Mouse (Mus musculus): ENCODE data around the gene Sp1. TPM values are rescaled to one million over a fixed set of nuclear protein-coding genes. Genes with fewer than 3 reads are reported as not detected.

The Sp1 gene
- polyA plus RNA-seq, 1 experiment from 2014 or later: 10.3 TPM

DNA sequence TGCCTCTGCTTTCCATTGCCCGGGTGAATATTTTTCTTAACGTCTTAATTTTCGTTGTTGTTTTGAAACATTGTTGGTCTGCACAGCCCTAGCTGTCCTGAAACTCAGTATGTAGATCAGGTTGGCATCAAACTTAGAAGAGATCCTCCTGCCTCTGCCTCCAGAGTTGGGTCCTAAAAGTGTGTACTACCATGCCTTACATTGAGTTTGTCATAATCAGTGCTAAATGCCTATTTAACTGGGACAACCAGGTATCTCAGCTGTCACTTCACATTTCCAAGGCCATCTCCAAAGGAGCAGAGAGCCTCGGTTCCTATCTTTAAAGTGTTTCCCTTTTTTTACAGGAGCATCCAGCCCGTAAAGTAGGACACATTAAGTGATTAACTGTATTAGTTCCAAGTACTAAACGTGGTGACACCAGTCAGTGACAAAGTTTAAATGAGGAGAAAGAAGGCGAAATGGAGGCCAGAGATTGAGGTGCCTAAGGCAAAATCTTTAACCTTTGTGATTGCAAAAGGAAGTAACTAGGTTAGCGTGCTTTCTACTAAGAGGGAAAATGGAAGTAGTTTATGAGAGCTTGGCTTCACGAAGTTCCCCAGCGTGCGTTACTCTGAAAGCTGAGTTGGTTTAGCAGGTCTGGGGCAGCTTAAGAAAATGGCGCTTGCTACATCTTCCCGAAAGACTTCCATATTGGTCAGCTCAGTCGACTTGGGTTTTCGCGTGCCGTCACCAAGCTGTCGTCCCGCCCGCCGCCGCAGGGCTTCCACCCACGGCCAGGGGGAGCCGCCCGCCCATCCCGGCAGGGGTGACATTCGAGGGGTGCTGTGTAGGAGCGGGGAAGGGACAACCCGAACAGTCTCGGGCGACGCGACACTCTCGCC, 1.1 kb upstream of the Sp1 start:
- no peaks in the 10 kb centered on the region for H3K9me3 ChIP-seq (replicated peaks; ENCODE audit: control insufficient read depth, low read length)
- peak overlapping the region; percentile 70 for H3K4me2 ChIP-seq (ENCODE audit: low read depth, low read length)
- peak overlapping the region; percentile 89 for H3K9ac ChIP-seq (ENCODE audit: low read length)
- ATAC-seq (ENCODE audit: insufficient read depth, low FRiP score): no peak; the same call in 1 of the 2 replicates
- peak overlapping the region; percentile 78 for H3K4me3 ChIP-seq (replicated peaks; ENCODE audit: low read length)
- H3K4me1 ChIP-seq (ENCODE audit: control insufficient read depth, insufficient read depth, low read length): peaks cover 25% of the 10 kb centered on the region
- peaks cover 17% of the 10 kb centered on the region; the same call in 1 of the 2 replicates for H3K36me3 ChIP-seq (ENCODE audit: control insufficient read depth, insufficient read depth, low read length)
- H3K27me3 ChIP-seq (ENCODE audit: control insufficient read depth, insufficient read depth, low read length): no peaks in the 10 kb centered on the region
- H3K27ac ChIP-seq (ENCODE audit: low read length): peak overlapping the region; percentile 100
- WGBS: 16% methylated on average over 33 of the region's 34 CpGs

DNA sequence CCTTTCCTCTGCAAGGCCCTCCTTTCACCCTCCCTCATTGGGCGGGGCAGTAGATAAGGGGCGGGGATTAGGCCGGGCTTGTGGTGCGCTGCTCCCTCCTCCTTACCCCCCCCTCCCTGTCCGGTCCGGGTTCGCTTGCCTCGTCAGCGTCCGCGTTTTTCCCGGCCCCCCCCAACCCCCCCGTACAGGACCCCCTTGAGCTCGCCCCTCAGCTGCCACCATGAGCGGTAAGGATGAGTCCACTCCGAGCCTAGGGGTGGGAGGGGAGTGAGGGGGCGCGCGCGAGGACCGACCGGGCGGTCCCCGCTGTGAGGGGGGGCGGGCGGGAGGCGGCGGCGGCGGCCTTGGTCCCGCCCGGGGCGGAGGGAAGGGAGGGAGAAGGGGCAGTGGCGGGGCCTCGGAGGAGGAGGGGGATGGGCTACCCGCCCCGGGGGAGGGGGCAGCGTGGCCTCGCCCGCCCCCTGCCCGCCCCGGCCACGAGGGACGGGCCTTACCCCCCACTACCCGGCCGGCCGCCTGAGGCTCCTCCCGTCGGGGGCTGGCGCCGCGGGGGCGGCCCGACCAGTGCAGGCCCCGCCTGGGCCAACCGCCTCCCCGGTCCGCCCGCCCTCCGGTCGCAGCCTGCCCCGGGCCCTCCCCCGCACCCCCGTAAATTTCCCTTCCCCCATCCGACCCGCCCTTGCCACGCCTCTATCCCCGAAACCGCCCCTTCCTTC, 411 bp downstream of the Sp1 start:
- Histone ChIP-seq H3K9me3 (replicated peaks; ENCODE audit: control insufficient read depth, low read length) (no peaks in the 10 kb centered on the region), H3K4me2 (ENCODE audit: low read depth, low read length) (peak overlapping the region; percentile 54), H3K4me1 (ENCODE audit: control insufficient read depth, insufficient read depth, low read length) (peaks cover 22% of the 10 kb centered on the region), H3K4me3 (replicated peaks; ENCODE audit: low read length) (peak overlapping the region; percentile 78), H3K36me3 (ENCODE audit: control insufficient read depth, insufficient read depth, low read length) (peaks cover 24% of the 10 kb centered on the region; the same call in 1 of the 2 replicates), H3K27ac (ENCODE audit: low read length) (peak overlapping the region; percentile 100), H3K27me3 (ENCODE audit: control insufficient read depth, insufficient read depth, low read length) (no peaks in the 10 kb centered on the region), H3K9ac (ENCODE audit: low read length) (peak overlapping the region; percentile 98)
- peak; percentile 54 for ATAC-seq (ENCODE audit: insufficient read depth, low FRiP score)
- 1% methylated on average over 31 of the region's 69 CpGs for WGBS

DNA sequence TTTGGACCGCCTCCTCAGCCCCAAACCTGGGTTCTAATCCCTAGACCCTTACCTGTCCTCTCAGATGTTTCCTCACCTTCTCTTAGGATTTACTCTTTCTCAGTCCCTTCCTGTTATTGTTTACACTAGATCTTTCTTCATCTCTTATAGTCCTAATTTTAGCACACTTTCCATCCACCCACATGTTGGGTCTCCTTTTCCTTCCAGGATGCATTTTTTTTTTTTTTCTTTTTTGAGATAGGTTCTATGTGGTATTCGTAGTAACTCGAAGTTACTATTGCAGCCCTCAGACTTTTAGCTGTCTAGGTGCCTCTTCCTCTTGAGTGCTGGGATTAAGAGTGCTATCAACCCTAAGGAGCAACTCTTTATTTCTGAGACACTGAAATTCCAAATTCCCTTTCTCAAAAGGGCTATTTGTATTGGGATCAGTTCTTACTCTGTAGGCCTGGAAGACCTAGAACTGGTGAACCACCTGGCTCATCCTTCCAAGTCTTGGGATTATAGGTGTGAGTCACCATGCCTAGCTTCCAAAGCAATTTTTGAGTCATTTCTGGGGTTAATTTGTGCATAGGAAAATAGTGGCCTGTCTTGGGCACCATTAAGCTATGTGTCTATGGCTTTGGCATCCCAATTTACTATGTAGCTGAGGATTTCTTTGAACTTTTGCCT, 1.1 kb downstream of the Sp1 start:
- H3K9ac ChIP-seq (ENCODE audit: low read length): peak overlapping the region; percentile 98
- peaks cover 25% of the 10 kb centered on the region for H3K4me1 ChIP-seq (ENCODE audit: control insufficient read depth, insufficient read depth, low read length)
- H3K9me3 ChIP-seq (replicated peaks; ENCODE audit: control insufficient read depth, low read length): no peaks in the 10 kb centered on the region
- H3K4me2 ChIP-seq (ENCODE audit: low read depth, low read length): peak overlapping the region; percentile 54
- H3K27ac ChIP-seq (ENCODE audit: low read length): peak overlapping the region; percentile 100
- WGBS: 12% methylated on average over 3 of the region's 3 CpGs
- ATAC-seq (ENCODE audit: insufficient read depth, low FRiP score): no peak
- H3K4me3 ChIP-seq (replicated peaks; ENCODE audit: low read length): peak overlapping the region; percentile 78
- no peaks in the 10 kb centered on the region for H3K27me3 ChIP-seq (ENCODE audit: control insufficient read depth, insufficient read depth, low read length)
- peaks cover 24% of the 10 kb centered on the region; the same call in 1 of the 2 replicates for H3K36me3 ChIP-seq (ENCODE audit: control insufficient read depth, insufficient read depth, low read length)

DNA sequence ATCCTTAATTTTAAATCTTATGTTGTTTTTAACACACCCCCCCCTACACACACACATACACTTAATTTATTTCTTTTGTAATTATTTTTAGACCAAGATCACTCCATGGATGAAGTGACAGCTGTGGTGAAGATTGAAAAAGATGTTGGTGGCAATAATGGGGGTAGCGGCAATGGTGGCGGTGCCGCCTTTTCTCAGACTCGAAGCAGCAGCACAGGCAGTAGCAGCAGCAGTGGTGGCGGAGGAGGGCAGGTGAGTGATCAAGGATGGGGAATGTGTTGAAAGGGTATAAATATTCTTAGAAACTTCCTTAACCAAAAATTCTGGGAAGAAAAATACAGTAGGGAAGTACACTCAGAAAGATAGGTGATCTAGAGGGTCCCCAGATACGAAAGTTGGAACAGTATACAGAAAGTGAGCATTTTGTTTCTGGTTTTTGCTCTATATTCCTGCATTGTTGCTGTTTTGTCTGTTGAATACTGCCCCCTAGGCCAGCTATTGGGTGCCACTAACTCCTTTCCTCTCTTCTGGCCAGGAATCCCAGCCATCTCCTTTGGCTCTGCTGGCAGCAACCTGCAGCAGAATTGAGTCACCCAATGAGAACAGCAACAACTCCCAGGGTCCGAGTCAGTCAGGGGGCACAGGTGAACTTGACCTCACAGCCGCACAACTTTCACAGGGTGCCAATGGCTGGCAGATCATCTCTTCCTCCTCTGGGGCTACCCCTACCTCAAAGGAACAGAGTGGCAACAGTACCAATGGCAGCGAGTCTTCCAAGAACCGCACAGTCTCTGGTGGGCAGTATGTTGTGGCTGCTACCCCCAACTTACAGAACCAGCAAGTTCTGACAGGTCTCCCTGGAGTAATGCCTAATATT, 2.0 kb downstream of the Sp1 start:
- WGBS: 93% methylated on average over 10 of the region's 10 CpGs
- Histone ChIP-seq H3K4me2 (ENCODE audit: low read depth, low read length) (no peak overlapping the region), H3K4me3 (replicated peaks; ENCODE audit: low read length) (no peak overlapping the region)

DNA sequence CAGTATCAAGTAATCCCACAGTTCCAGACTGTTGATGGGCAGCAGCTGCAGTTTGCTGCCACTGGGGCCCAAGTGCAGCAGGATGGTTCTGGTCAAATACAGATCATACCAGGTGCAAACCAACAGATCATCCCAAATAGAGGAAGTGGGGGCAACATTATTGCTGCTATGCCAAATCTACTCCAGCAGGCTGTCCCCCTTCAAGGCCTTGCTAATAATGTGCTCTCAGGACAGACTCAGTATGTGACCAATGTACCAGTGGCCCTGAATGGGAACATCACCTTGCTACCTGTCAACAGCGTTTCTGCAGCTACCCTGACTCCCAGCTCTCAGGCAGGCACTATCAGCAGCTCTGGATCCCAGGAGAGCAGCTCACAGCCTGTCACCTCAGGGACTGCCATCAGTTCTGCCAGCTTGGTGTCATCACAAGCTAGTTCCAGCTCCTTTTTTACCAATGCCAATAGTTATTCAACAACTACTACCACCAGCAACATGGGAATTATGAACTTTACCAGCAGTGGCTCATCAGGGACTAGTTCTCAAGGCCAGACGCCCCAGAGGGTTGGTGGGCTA, 2.7 kb downstream of the Sp1 start:
- H3K4me1 ChIP-seq (ENCODE audit: control insufficient read depth, insufficient read depth, low read length): peaks cover 25% of the 10 kb centered on the region
- 72% methylated on average over 2 of the region's 2 CpGs for WGBS
- no peak overlapping the region for H3K27ac ChIP-seq (ENCODE audit: low read length)
- H3K9me3 ChIP-seq (replicated peaks; ENCODE audit: control insufficient read depth, low read length): no peaks in the 10 kb centered on the region
- no peak for ATAC-seq (ENCODE audit: insufficient read depth, low FRiP score)
- no peak overlapping the region for H3K9ac ChIP-seq (ENCODE audit: low read length)
- peaks cover 26% of the 10 kb centered on the region for H3K36me3 ChIP-seq (ENCODE audit: control insufficient read depth, insufficient read depth, low read length)
- H3K4me3 ChIP-seq (replicated peaks; ENCODE audit: low read length): no peak overlapping the region
- no peaks in the 10 kb centered on the region for H3K27me3 ChIP-seq (ENCODE audit: control insufficient read depth, insufficient read depth, low read length)
- H3K4me2 ChIP-seq (ENCODE audit: low read depth, low read length): no peak overlapping the region

More for the DNA sequence above, 2.0 kb downstream of the Sp1 start:
- Histone ChIP-seq H3K36me3 (ENCODE audit: control insufficient read depth, insufficient read depth, low read length) (peaks cover 24% of the 10 kb centered on the region; the same call in 1 of the 2 replicates), H3K9ac (ENCODE audit: low read length) (no peak overlapping the region), H3K4me1 (ENCODE audit: control insufficient read depth, insufficient read depth, low read length) (peaks cover 25% of the 10 kb centered on the region), H3K27me3 (ENCODE audit: control insufficient read depth, insufficient read depth, low read length) (no peaks in the 10 kb centered on the region), H3K27ac (ENCODE audit: low read length) (no peak overlapping the region), H3K9me3 (replicated peaks; ENCODE audit: control insufficient read depth, low read length) (no peaks in the 10 kb centered on the region)
- no peak for ATAC-seq (ENCODE audit: insufficient read depth, low FRiP score)

DNA sequence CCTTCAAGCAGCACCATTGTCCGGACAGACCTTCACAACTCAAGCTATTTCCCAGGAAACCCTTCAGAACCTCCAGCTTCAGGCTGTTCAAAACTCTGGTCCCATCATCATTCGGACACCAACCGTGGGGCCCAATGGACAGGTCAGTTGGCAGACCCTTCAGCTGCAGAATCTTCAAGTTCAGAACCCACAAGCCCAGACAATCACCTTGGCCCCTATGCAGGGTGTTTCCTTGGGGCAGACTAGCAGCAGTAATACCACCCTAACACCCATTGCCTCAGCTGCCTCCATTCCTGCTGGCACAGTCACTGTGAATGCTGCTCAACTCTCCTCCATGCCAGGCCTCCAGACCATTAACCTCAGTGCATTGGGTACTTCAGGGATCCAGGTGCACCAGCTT, 3.3 kb downstream of the Sp1 start:
- Histone ChIP-seq H3K4me1 (ENCODE audit: control insufficient read depth, insufficient read depth, low read length) (peaks cover 25% of the 10 kb centered on the region), H3K27me3 (ENCODE audit: control insufficient read depth, insufficient read depth, low read length) (no peaks in the 10 kb centered on the region), H3K36me3 (ENCODE audit: control insufficient read depth, insufficient read depth, low read length) (peaks cover 30% of the 10 kb centered on the region), H3K9me3 (replicated peaks; ENCODE audit: control insufficient read depth, low read length) (no peaks in the 10 kb centered on the region), H3K4me3 (replicated peaks; ENCODE audit: low read length) (no peak overlapping the region), H3K4me2 (ENCODE audit: low read depth, low read length) (0 out of 2 replicates have a peak overlapping the region, but pooled peaks have one; percentile 18), H3K27ac (ENCODE audit: low read length) (no peak overlapping the region), H3K9ac (ENCODE audit: low read length) (peak overlapping the region; percentile 29; the same call in 1 of the 2 replicates)
- ATAC-seq (ENCODE audit: insufficient read depth, low FRiP score): no peak
- 90% methylated on average over 3 of the region's 3 CpGs for WGBS

DNA sequence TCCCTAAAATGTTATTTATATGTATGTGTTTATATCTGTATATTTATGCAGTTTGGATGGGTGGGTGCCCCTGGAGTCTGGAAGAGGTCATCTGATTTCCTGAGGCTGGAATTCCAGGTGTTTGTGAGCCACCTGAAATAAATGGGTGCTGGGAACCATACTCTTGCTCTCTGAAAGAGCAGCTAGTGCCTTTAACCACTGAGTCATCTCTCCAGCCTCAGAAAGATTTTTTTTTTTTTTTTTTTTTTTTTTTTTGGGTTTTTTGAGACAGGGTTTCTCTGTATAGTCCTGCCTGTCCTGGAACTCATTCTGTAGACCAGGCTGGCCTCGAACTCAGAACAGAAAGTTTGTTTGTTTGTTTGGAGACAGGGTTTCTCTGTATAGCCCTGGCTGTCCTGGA, 5.1 kb downstream of the Sp1 start:
- no peak overlapping the region for H3K4me3 ChIP-seq (replicated peaks; ENCODE audit: low read length)
- whole genome bisulfite sequencing: 92% methylated on average over 1 of the region's 1 CpGs
- H3K27me3 ChIP-seq (ENCODE audit: control insufficient read depth, insufficient read depth, low read length): no peaks in the 10 kb centered on the region
- no peak overlapping the region for H3K4me2 ChIP-seq (ENCODE audit: low read depth, low read length)
- ATAC-seq (ENCODE audit: insufficient read depth, low FRiP score): no peak
- no peak overlapping the region for H3K27ac ChIP-seq (ENCODE audit: low read length)
- no peaks in the 10 kb centered on the region for H3K9me3 ChIP-seq (replicated peaks; ENCODE audit: control insufficient read depth, low read length)
- H3K4me1 ChIP-seq (ENCODE audit: control insufficient read depth, insufficient read depth, low read length): peaks cover 25% of the 10 kb centered on the region
- peaks cover 30% of the 10 kb centered on the region for H3K36me3 ChIP-seq (ENCODE audit: control insufficient read depth, insufficient read depth, low read length)
- H3K9ac ChIP-seq (ENCODE audit: low read length): no peak overlapping the region

DNA sequence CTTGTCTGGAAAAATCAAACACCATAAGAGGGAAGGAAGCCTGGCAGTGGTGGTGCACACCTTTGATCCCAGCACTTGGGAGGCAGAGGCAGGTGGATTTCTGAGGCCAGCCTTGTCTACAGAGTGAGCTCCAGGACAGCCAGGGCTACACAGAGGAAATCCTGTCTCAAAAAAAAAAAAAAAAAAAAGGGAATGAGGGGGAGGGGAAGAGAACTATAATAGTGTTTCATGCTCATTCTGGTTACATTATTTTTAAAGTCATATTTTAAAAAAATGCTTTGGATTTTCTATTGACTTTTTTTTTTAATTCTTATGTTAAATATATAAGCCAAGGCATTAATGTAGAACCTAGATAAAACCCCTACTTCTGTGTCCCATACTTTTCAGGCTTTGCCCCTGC, 7.7 kb downstream of the Sp1 start:
- H3K4me3 ChIP-seq (replicated peaks; ENCODE audit: low read length): no peak overlapping the region
- ATAC-seq (ENCODE audit: insufficient read depth, low FRiP score): no peak
- no peak overlapping the region for H3K4me2 ChIP-seq (ENCODE audit: low read depth, low read length)
- peaks cover 22% of the 10 kb centered on the region for H3K36me3 ChIP-seq (ENCODE audit: control insufficient read depth, insufficient read depth, low read length)
- no peak overlapping the region for H3K27ac ChIP-seq (ENCODE audit: low read length)
- no peak overlapping the region for H3K9ac ChIP-seq (ENCODE audit: low read length)
- peaks cover 13% of the 10 kb centered on the region for H3K4me1 ChIP-seq (ENCODE audit: control insufficient read depth, insufficient read depth, low read length)
- H3K27me3 ChIP-seq (ENCODE audit: control insufficient read depth, insufficient read depth, low read length): no peaks in the 10 kb centered on the region
- no peaks in the 10 kb centered on the region for H3K9me3 ChIP-seq (replicated peaks; ENCODE audit: control insufficient read depth, low read length)

Measured in stomach, embryonic 16.5 days (tissue).